Mouse (Mus musculus) cerebellum, postnatal 10 days (tissue): ENCODE results near the gene Atad3a.

Source experiments
- DNase-seq, 2 experiments: peaks; one replicate each; pipeline ENCODE4 v3.0.0; 2021; ENCODE audit warnings: mixed read lengths in 2 of 2

Atad3a gene

GRCm38 (mm10) chr4:155692421-155692820, 68.5 kb downstream of the Atad3a start:
- DNase-seq: no peak
